Mouse (Mus musculus) embryonic fibroblast, embryonic 13.5 days (primary cell): ENCODE measurements around the gene Bcar3.

Experiments
- CTCF ChIP-seq: IDR thresholded peaks from 2 replicates; pipeline ENCODE4 v1.5.1; 2011; ENCODE audit warnings: mild to moderate bottlenecking, control low read depth, low read length, moderate library complexity, borderline replicate concordance; ENCODE audit not compliant: insufficient read depth
- POLR2A ChIP-seq: IDR thresholded peaks from 2 replicates; pipeline ENCODE4 v1.6.1; 2011; ENCODE audit warnings: low read depth, mild to moderate bottlenecking, control low read depth, low read length, moderate library complexity

- TF ChIP-seq CTCF (no peak), POLR2A (no peak)
Measured at GRCm38 (mm10) chr3:122365326-122365725, 71.4 kb downstream of the Bcar3 start.
